Comparison of ENCODE assay signal across 14 mouse cellular contexts in the genomic region with DNA sequence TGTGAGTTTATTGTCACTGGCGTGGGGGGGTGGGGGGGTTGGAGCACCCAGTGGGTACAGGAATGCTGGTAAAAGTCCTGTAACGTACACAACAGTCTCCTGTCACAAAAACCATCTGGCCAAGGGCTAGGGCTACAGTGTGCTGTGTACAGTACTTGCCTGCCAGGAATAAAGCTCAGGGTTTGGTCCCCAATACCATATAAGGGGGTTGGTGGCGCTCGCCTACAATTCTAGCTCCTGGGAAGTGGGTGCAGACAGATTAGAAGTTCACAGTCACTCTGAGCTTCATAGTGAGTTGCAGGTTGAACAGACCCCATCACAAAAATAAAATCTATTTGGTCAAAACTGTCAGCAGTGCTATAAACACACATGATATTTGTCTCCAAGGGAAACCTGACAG. TPM values are rescaled to one million over a fixed set of nuclear protein-coding genes. Genes with fewer than 3 reads are reported as not detected.
A peak's percentile ranks its signal among the peaks of the same experiment; 100 is the strongest.
DNase-seq lines count a peak whose midpoint lies in the region; ATAC-seq and TF ChIP-seq lines count a peak whose summit lies in the region.
"Had no signal": no experiment of that assay in that cellular context is flagged by ENCODE, and none has a peak within 500 bp of the region (broad histone marks: within the 10 kb centered on the region; RNA-seq: fewer than 3 reads in every experiment).

No protein-coding gene starts in this region.

- H3K27ac ChIP-seq in gastrocnemius, adult 2 months: no peak overlapping the region
- no peak overlapping the region for H3K27ac ChIP-seq in kidney, embryonic 16.5 days (ENCODE audit: low read length)
- H3K27ac ChIP-seq in kidney, adult 2 months (ENCODE audit: insufficient read depth, low read depth, low read length): no peak overlapping the region
- H3K27ac ChIP-seq in liver, embryonic 16.5 days (ENCODE audit: low read length): peak overlapping the region; percentile 92
- H3K27ac ChIP-seq in forebrain, embryonic 15.5 days (replicated peaks): no peak overlapping the region
- H3K27ac ChIP-seq: neural tube, embryonic 13.5 days had no signal

- no peak overlapping the region for H3K9ac ChIP-seq in kidney, embryonic 16.5 days (replicated peaks; ENCODE audit: low read length)
- H3K9ac ChIP-seq in liver, embryonic 16.5 days (ENCODE audit: low read depth, low read length): peak overlapping the region; percentile 93
- H3K9ac ChIP-seq in forebrain, embryonic 15.5 days (replicated peaks): no peak overlapping the region
- H3K9ac ChIP-seq: neural tube, embryonic 13.5 days had no signal

- peak overlapping the region; percentile 68 for H3K4me3 ChIP-seq in gastrocnemius, adult 2 months
- H3K4me3 ChIP-seq in kidney, embryonic 16.5 days (ENCODE audit: low read length): no peak overlapping the region
- no peak overlapping the region for H3K4me3 ChIP-seq in kidney, adult 2 months (ENCODE audit: insufficient read depth, low read depth, low read length)
- H3K4me3 ChIP-seq in liver, embryonic 16.5 days (ENCODE audit: low read depth, low read length): peak overlapping the region; percentile 84
- H3K4me3 ChIP-seq in forebrain, embryonic 15.5 days: no peak overlapping the region
- H3K4me3 ChIP-seq: neural tube, embryonic 13.5 days had no signal

- no peaks in the 10 kb centered on the region for H3K27me3 ChIP-seq in kidney, embryonic 16.5 days (ENCODE audit: insufficient read depth, low read length)
- H3K27me3 ChIP-seq in kidney, adult 2 months (replicated peaks; ENCODE audit: control insufficient read depth, insufficient read depth, low read length): no peaks in the 10 kb centered on the region
- H3K27me3 ChIP-seq in liver, embryonic 16.5 days (ENCODE audit: control insufficient read depth, insufficient read depth, low read depth, low read length): no peaks in the 10 kb centered on the region
- peaks cover 9% of the 10 kb centered on the region; the same call in 1 of the 2 replicates for H3K27me3 ChIP-seq in forebrain, embryonic 15.5 days

- H3K36me3 ChIP-seq in kidney, embryonic 16.5 days (ENCODE audit: insufficient read depth, low read length): no peaks in the 10 kb centered on the region
- H3K36me3 ChIP-seq in kidney, adult 2 months (ENCODE audit: control insufficient read depth, insufficient read depth, low read length): peaks cover 2% of the 10 kb centered on the region; the same call in 1 of the 2 replicates
- H3K36me3 ChIP-seq in liver, embryonic 16.5 days (ENCODE audit: control insufficient read depth, insufficient read depth): peaks cover 5% of the 10 kb centered on the region; the same call in 1 of the 2 replicates
- H3K36me3 ChIP-seq in forebrain, embryonic 15.5 days: no peaks in the 10 kb centered on the region
- H3K36me3 ChIP-seq: neural tube, embryonic 13.5 days had no signal

- intact Hi-C loops in gastrocnemius, adult 2 months (cut with DNase I): no loop called here

- H3K4me1 ChIP-seq in kidney, embryonic 16.5 days (ENCODE audit: insufficient read depth, low read length): no peaks in the 10 kb centered on the region
- H3K4me1 ChIP-seq in kidney, adult 2 months (ENCODE audit: control insufficient read depth, insufficient read depth, low read length): peaks cover 10% of the 10 kb centered on the region; the same call in 1 of the 2 replicates
- H3K4me1 ChIP-seq in liver, embryonic 16.5 days (ENCODE audit: control insufficient read depth, low read depth, low read length): peaks cover 47% of the 10 kb centered on the region
- H3K4me1 ChIP-seq in forebrain, embryonic 15.5 days: peaks cover 8% of the 10 kb centered on the region

- WGBS in kidney, embryonic 16.5 days: 87% methylated on average over 4 of the region's 4 CpGs
- WGBS in kidney, adult 2 months: 82% methylated on average over 4 of the region's 4 CpGs
- 36% methylated on average over 4 of the region's 4 CpGs for WGBS in liver, embryonic 16.5 days (ENCODE audit: insufficient replicate concordance)
- WGBS in forebrain, embryonic 15.5 days: 84% methylated on average over 4 of the region's 4 CpGs

- TF ChIP-seq POLR2A in kidney, adult 2 months (IDR thresholded peaks at IDR 0.05; ENCODE audit: low read depth, low read length): no peak

- 0 out of 2 replicates have a peak overlapping the region, but pooled peaks have one; percentile 94 for H3K4me2 ChIP-seq in kidney, embryonic 16.5 days (replicated peaks; ENCODE audit: low read depth, low read length)
- peak overlapping the region; percentile 75 for H3K4me2 ChIP-seq in liver, embryonic 16.5 days (ENCODE audit: low read depth, low read length)
- no peak overlapping the region for H3K4me2 ChIP-seq in forebrain, embryonic 15.5 days (replicated peaks)

- DNase-seq in gastrocnemius, adult 2 months: no peak
- DNase-seq in gastrocnemius, postnatal 4 days (ENCODE audit: low spot score in 2 of 2): no peak
- DNase-seq in kidney, adult 2 months: no peak
- no peak for DNase-seq in yolk sac, embryonic 10.5 days (ENCODE audit: low spot score)
- DNase-seq: adrenal gland, adult 2 months; kidney, postnatal 14 days; left cerebral cortex, postnatal 4 days; retina, postnatal 1 day; spleen, adult 18-20 months had no signal

- ATAC-seq in kidney, embryonic 16.5 days (ENCODE audit: low FRiP score, low TSS enrichment): no peak
- peak; percentile 37 for ATAC-seq in erythroblast, adult 5-6 weeks (replicated peaks; ENCODE audit: low FRiP score, poor library complexity, severe bottlenecking)
- peak; percentile 51 for ATAC-seq in liver, embryonic 16.5 days (ENCODE audit: low read depth)
- no peak for ATAC-seq in forebrain, embryonic 15.5 days (replicated peaks)

- TF ChIP-seq CTCF in gastrocnemius, adult 2 months (IDR thresholded peaks at IDR 0.05): no peak
- TF ChIP-seq CTCF in kidney, adult 2 months (conservative IDR thresholded peaks at IDR 0.05; ENCODE audit: insufficient read depth, insufficient read length, low read depth, low read length): no peak

- no peaks in the 10 kb centered on the region for H3K9me3 ChIP-seq in kidney, embryonic 16.5 days (ENCODE audit: low read length)
- no peaks in the 10 kb centered on the region for H3K9me3 ChIP-seq in liver, embryonic 16.5 days (replicated peaks; ENCODE audit: control insufficient read depth, low read length)
- H3K9me3 ChIP-seq in forebrain, embryonic 15.5 days: no peaks in the 10 kb centered on the region
- H3K9me3 ChIP-seq: neural tube, embryonic 13.5 days had no signal

RNA-seq across cellular contexts. Expression of a gene that starts 18.3 kb away (rescaled TPM):
- under 1 TPM; 0.41 to 0.95 TPM for total RNA-seq in gastrocnemius, adult 2 months (2021)
- 1 to 10 TPM; 4.7 TPM for total RNA-seq in gastrocnemius, postnatal 4 days (2021)
- polyA plus RNA-seq in kidney, embryonic 16.5 days (2015; fragmentation: Nextera tagmentation; extraction: Ambion mirVana): 42.4 and 42.5 TPM in 2 replicates
- 158 and 176 TPM in 2 replicates for polyA plus RNA-seq in kidney, adult 2 months (2012; rRNA removed)
- 228 and 254 TPM in 2 replicates for total RNA-seq in erythroblast, adult 5-6 weeks (2015; ENCODE audit: low replicate concordance)
- total RNA-seq in erythroblast, adult 5-6 weeks (2017; ENCODE audit: low replicate concordance): 300 and 309 TPM in 2 replicates
- 18.9 and 21.0 TPM in 2 replicates for polyA plus RNA-seq in liver, embryonic 16.5 days (2015; fragmentation: Nextera tagmentation; extraction: Ambion mirVana)
- polyA plus RNA-seq in forebrain, embryonic 15.5 days (2015; fragmentation: Nextera tagmentation; extraction: Ambion mirVana): 0.49 and 0.79 TPM in 2 replicates

RNA-seq across cellular contexts. Expression of a gene that starts 39.5 kb away (rescaled TPM):
- total RNA-seq in gastrocnemius, adult 2 months (2021): 10 to 100 TPM; 62.3 to 74.5 TPM
- total RNA-seq in gastrocnemius, postnatal 4 days (2021): 10 to 100 TPM; 31.9 to 33.7 TPM
- polyA plus RNA-seq in kidney, embryonic 16.5 days (2015; fragmentation: Nextera tagmentation; extraction: Ambion mirVana): 78.6 and 79.5 TPM in 2 replicates
- polyA plus RNA-seq in kidney, adult 2 months (2012; rRNA removed): 88.3 and 98.3 TPM in 2 replicates
- total RNA-seq in erythroblast, adult 5-6 weeks (2015; ENCODE audit: low replicate concordance): 36.8 and 45.3 TPM in 2 replicates
- 17.0 and 22.6 TPM in 2 replicates for total RNA-seq in erythroblast, adult 5-6 weeks (2017; ENCODE audit: low replicate concordance)
- 48.8 and 49.8 TPM in 2 replicates for polyA plus RNA-seq in liver, embryonic 16.5 days (2015; fragmentation: Nextera tagmentation; extraction: Ambion mirVana)
- polyA plus RNA-seq in forebrain, embryonic 15.5 days (2015; fragmentation: Nextera tagmentation; extraction: Ambion mirVana): 75.1 and 77.5 TPM in 2 replicates

Comparison
In these comparisons a context has a peak if more than half of its experiments do, and no peak if none do; other contexts are left out.
1. H3K4me3 ChIP-seq: peak in gastrocnemius, adult 2 months (single experiment) and liver, embryonic 16.5 days (single experiment); none in kidney, embryonic 16.5 days (single experiment), kidney, adult 2 months (single experiment) and forebrain, embryonic 15.5 days (single experiment).
2. ATAC-seq: peak in erythroblast, adult 5-6 weeks (single experiment) and liver, embryonic 16.5 days (single experiment); none in kidney, embryonic 16.5 days (single experiment) and forebrain, embryonic 15.5 days (single experiment).
3. RNA of a gene that starts 18.3 kb away (polyA plus RNA-seq): 158 to 176 TPM in kidney, adult 2 months, 42.4 to 42.5 TPM in kidney, embryonic 16.5 days and 18.9 to 21.0 TPM in liver, embryonic 16.5 days; 0.49 to 0.79 TPM in forebrain, embryonic 15.5 days; every median in the first group is over 10 times any median in the second.